Mouse (Mus musculus) embryo, embryonic 9.5 days (tissue): ENCODE data around the gene Htr1d.

Source experiments
- DNase-seq: peaks from one replicate; pipeline ENCODE4 v3.0.0-alpha.2; 2017; ENCODE audit errors: extremely low spot score

Gene Htr1d

DNA sequence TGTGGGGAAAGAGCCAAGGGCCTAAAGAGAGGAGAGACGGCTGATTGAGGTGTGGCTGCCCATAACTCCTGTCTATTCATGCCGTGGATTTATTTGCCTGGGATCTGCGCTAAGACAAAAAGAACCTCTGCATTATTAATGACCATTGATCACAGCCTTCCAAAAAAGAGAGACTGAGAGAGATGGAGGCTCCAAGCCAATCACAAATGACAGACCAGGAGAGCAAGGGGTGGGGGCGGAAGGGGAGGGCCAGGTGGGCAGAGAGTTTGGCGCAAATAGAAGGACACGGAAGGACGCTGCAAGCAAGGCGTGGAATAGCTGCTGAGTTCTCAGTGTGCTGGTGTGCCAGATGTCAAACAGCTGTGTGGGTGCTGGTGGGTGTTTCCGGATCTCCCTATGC, at the start of gene Htr1d:
Htr1d (plus strand) TSS at position 301 of the 400 bp plus-strand sequence.
- no peak for DNase-seq

- DNase-seq: no peak
These were observed 46.3 kb upstream of the Htr1d start for GRCm38 (mm10) chr4:136377001-136377400.

DNA sequence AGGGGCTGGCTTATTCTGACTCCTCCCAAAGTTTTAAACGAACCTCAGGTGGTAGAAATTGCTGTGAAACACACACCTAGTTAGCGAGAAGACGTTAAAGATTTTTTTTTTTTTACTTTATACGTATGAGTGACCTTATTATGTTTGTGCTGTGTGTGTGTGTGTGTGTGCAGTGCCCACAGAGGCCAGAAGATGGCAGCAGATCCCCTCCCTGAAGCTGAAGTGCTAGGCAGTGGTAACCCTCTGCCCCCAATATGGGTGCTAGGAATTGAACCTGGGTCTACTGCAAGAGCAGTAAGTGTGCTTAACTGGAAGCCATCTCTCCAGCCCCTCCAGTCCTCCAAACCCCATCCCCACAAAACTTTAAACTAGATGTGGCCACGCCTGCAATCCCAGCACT, 40.3 kb upstream of the Htr1d start:
- no peak for DNase-seq

DNA sequence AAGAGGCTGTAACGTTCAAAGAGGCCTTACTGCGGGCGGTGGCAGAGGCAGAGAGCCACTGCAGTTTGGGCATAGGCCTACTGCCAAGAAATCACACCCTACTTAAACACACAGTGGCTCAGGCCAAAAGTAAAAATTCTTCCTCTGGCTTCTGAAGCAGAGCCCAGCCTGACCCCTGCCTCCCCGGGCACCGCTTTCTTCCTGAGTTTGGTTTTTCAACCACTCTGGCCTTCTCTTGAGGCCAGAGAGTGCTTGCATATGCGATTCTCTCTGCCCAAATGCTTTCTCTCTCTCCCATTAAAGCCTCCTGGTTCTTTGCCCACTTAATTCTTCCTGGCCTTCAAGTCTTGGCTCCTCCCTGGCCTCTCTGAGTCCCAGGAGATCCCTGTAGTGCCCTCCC, 39.5 kb upstream of the Htr1d start:
- no peak for DNase-seq

DNA sequence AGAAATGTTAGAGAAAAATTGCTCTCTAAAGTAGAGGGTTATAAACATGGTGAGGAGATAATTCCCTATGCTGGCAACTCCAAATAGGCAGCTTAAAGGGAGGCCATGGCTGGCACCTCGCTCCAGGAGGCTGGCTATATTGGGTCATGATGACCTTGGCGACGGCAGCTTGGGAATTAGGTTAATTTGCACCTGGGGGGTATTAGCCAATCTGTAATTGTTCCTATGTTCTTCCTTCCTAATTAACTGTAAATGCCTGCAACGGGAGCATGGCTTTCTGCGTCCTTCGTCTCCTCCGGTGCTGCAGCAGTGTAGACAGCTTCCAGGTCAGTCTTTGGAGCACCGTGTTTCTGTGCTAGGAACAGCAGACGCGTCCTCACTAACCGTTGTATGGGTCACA, 36.1 kb upstream of the Htr1d start:
- DNase-seq: no peak

DNA sequence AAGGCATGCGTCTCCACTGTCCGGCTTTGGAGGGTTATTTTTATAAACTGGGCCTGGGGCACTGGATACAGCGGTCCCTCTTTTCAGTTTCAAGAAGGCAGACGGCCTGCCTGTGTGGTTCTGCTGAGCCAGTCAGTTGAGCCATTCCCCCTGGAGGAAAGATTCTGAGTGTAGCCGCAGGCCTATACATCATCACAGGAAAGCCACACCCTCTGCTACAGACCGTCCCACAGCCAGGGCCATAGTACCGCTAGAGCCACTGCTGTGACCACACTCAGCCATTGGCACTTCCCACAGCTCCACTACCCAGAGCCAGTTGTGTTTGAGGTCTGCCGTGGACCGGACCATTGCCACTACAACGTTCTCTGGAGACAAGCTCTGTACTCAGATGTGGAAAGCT, 21.5 kb upstream of the Htr1d start:
- no peak for DNase-seq

DNA sequence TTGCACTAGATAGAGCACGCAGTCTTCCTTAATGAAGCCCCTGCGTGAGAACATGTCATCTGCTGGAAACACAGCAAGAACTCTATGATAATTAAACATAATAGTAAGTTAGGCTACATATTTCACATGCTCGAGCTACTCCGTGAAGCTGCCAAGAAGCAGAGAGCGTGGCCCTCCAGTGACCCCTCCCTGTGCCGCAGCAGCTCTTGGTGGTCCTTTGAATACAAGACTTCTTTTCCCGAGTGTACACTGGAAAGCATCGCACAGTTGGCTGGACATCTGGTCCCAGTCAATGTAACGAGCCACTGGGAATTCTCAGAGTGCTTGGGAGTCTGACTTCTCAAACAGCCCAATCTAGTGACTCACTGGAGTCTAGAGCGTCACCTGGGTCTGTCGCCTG, 15.5 kb upstream of the Htr1d start:
- no peak for DNase-seq

DNA sequence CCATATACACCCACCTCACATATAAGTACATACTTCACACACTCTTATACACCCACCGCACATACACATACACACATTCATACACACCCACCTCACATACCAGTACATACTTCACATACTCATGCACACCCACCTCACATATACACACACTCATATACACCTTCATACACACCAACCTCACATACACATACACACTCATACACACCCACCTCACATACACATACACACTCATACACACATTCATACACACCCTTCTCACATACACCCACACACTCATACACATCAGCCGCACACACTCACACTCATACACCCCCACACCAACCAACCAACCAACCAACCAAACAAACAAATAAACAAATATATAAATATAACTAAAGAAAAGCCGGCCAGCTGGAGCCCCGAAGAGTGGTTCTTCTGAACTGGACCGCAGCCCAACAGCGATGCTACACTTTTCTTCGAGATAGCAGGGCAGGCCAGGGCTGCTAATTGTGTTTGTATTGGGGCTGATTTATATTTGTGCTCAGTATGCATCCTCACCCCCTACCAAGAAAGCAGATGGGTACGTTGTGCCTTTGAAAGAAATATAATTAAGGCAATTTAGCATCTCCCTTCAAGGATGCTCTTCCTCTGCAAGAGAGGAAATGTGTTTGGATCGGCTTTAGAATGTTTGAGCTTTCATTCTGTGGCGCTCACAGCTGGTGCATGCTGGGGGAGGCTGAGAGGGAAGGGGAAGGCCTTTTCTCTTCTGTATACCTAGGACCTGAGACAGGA, 11.1 kb upstream of the Htr1d start:
- no peak for DNase-seq

- no peak for DNase-seq
These were observed 7.8 kb upstream of the Htr1d start for GRCm38 (mm10) chr4:136415477-136415876.

GRCm38 (mm10) chr4:136418962-136419361, 4.4 kb upstream of the Htr1d start:
- no peak for DNase-seq

DNA sequence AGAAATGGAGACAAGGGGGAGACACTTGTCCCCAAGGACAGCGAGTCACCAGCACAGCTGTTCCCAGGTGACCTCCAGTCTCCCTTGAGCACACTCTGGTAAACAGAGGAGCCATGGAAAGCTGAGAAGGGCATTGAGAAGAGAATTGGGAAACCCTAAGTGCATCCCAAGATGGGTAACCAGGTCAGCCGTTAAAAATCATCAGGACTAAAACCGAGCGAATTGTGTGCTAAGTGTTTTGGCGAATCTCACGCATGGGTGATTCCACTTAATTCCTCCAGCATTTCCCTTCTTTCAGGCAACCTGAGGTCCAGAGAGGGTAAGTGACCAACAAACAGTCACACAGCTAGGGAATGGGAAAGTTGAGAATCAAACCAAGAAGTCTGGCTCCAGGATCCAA, 3.9 kb upstream of the Htr1d start:
- DNase-seq: no peak

GRCm38 (mm10) chr4:136424120-136424999, 1.0 kb downstream of the Htr1d start:
- no peak for DNase-seq

- DNase-seq: peak; percentile 47
These were observed 1.6 kb downstream of the Htr1d start for GRCm38 (mm10) chr4:136425000-136425288.

DNA sequence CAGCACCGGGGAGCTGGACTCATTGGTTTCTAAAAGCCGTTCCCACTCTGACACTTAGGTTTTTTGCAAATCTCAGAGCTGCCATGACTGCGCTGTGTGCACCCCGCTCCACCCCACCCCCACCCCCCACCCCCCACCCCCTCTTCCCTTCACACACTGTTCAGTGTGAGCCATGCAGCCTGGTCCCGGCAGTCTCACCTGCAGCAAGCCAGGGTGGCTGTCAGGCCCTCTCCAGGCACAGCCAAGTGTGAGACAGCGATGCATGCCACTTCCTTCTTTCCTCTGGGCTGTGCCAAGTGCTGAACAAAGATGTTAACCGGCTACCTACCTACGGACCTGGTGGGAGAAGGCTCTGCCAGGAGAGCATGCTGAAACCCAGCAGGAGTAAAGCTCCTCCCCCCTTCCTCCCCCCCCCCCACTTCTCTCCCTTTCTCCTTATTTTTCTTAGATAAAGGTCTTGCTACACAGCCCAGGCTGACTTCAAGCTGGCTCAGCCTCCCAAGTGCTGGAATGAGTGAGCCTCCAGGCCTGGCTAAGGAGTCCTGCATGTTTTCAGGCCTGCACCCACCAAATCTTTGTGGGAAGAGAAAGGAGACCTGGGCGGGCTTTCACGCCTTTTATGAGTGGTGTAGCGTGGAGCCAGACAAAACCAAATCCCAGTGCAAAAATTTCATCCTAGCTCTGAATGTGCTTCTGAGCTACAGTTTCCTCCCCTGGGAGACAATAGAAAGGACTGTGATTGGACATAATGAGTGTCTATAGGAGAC, 7.5 kb downstream of the Htr1d start:
- peak; percentile 40 for DNase-seq

GRCm38 (mm10) chr4:136431376-136431693, 8.0 kb downstream of the Htr1d start:
- DNase-seq: peak; percentile 80

DNA sequence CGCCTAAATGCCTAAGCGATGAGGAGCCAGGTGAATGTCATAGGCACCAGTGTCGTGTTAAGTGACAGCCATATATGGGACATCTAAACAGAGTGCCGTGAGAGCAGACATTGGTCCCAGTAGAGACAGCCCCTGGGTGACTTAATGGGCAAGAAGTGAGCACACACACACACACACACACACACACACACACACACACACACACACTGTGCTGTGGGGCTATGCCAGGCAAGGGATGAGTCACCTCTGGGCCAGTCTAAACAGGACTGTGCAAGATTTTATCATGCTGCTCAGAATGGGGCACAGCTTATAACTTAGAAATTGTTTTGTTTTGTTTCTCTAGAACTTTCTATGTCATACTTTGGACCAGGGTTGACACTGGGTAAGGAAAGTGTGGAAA, 10.7 kb downstream of the Htr1d start:
- DNase-seq: no peak

DNA sequence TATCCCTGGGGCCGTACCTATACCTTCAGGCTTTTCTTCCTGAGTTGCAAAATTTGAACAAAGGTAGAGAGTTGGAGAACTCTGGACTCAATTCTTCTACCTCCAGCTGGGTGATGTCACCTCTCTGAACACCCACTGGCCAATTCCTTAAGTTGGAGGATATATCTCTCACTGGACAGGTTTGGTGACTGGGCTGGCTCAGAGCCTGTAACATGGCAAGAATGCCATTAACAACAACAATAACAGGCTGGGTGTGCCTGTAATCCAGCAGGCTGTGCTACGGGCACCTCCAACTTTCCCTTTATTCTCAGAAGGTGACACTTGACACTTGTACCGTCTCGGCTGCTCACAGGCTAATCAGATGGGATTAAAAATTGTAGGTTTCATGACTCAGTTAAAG, 15.8 kb downstream of the Htr1d start:
- no peak for DNase-seq

- DNase-seq: no peak
These were observed 18.2 kb downstream of the Htr1d start for GRCm38 (mm10) chr4:136441354-136442043.

- DNase-seq: no peak
These were observed 21.2 kb downstream of the Htr1d start for GRCm38 (mm10) chr4:136444561-136444960.

DNA sequence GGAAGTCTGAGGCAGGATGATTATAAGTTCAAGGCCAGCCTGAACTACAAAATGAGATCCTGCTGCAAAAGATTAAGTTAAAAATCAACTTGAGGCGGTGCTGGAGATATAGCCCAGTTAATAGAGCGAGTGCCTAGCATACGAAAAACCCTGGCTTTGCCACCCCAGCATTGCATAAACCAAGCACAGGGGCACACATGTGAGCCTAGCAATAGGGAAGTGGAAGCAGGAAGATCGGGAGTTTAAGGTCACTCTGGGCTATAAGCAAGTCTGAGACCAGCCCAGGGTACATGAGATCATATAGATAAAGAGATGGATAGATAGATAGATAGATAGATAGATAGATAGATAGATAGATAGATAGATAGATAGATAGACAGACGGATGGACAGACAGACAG, 26.5 kb downstream of the Htr1d start:
- no peak for DNase-seq

DNA sequence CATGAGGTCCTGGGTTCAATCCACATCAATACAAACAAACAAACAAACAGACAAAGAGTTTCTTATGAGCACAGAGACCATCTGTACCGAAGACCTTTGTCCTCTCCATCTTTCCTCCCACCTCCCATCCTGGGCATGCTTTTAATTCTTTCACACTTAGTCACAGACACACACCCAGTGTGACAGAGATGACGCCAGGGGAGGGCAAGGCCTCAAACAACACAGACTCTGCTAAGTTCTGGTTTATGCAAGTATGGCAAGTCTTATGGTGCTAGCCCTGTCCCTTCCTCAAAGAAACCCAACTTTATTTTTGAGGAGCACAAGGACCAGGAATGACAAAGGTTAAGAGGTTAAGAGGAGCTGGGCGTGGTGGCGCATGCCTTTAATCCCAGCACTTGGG, 26.9 kb downstream of the Htr1d start:
- no peak for DNase-seq

DNA sequence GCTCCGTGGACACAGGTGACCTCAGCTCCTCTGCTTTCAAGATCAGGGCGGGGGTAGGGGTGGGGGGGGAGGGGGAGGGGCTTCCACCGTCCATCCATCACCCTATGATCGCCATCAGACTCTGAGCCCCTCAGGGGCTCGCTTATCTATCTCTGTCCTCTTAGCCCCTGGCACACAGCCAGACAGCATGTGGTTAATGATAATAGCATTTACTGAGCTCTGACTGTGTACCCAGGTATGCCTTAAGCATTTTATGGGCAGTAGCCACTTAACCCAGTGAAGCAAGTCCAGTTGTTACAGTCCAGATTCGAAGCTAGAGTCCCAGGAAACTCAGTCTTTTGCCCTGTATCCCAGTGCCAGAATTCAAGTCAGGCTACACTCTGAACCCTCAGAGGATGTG, 28.2 kb downstream of the Htr1d start:
- no peak for DNase-seq
